Mouse (Mus musculus): Measurements from ENCODE around the gene Hist1h3e. TPM values are rescaled to one million over a fixed set of nuclear protein-coding genes. Genes with fewer than 3 reads are reported as not detected.
"Not testable (repeated sequence)": the region's sequence is repeated elsewhere in the genome, so short reads cannot be mapped to it uniquely, and the experiment has no call there.

The Hist1h3e gene
- total and polyA plus RNA-seq, 2 experiments from 2014 or later = 1.9 to 180 TPM

GRCm38 (mm10) chr13:23591206-23591605 is 29.0 kb upstream of the Hist1h3e start:
- DNase-seq (no peak), ATAC-seq (no peak)
- no peak for TF ChIP-seq CTCF (IDR thresholded peaks at IDR 0.05; ENCODE audit: low read depth)
- 95% methylated on average over 7 of the region's 7 CpGs for whole genome bisulfite sequencing
- Histone ChIP-seq H3K9ac (no peak overlapping the region), H3K9me3 (ENCODE audit: low read length) (no peaks in the 10 kb centered on the region), H3K4me3 (ENCODE audit: low read depth, low read length) (no peak overlapping the region), H3K4me2 (ENCODE audit: low read depth) (no peak overlapping the region), H3K27ac (ENCODE audit: low read depth, low read length) (no peak overlapping the region), H3K36me3 (ENCODE audit: insufficient read depth) (no peaks in the 10 kb centered on the region), H3K27me3 (ENCODE audit: insufficient read depth, low read length) (no peaks in the 10 kb centered on the region), H3K4me1 (ENCODE audit: insufficient read depth) (no peaks in the 10 kb centered on the region)

- ATAC-seq (no peak), DNase-seq (no peak)
- Histone ChIP-seq H3K36me3 (ENCODE audit: insufficient read depth) (no peaks in the 10 kb centered on the region), H3K27ac (ENCODE audit: low read depth, low read length) (peak overlapping the region; percentile 81; the same call in 1 of the 2 replicates), H3K9ac (peak overlapping the region; percentile 37; the same call in 1 of the 2 replicates), H3K4me2 (ENCODE audit: low read depth) (peak overlapping the region; percentile 72), H3K9me3 (ENCODE audit: low read length) (no peaks in the 10 kb centered on the region), H3K27me3 (ENCODE audit: insufficient read depth, low read length) (no peaks in the 10 kb centered on the region), H3K4me1 (ENCODE audit: insufficient read depth) (peaks cover 10% of the 10 kb centered on the region; the same call in 1 of the 2 replicates), H3K4me3 (ENCODE audit: low read depth, low read length) (0 out of 2 replicates have a peak overlapping the region, but pooled peaks have one; percentile 47)
- TF ChIP-seq CTCF (IDR thresholded peaks at IDR 0.05; ENCODE audit: low read depth) = no peak
- 6% methylated on average over 1 of the region's 1 CpGs for WGBS
These were observed 24.7 kb upstream of the Hist1h3e start for GRCm38 (mm10) chr13:23586940-23587225.

- TF ChIP-seq CTCF (IDR thresholded peaks at IDR 0.05; ENCODE audit: low read depth) = no peak
- no peaks in the 10 kb centered on the region for H3K36me3 ChIP-seq (ENCODE audit: insufficient read depth)
- 2% methylated on average over 22 of the region's 22 CpGs for WGBS
- H3K4me1 ChIP-seq (ENCODE audit: insufficient read depth) = peaks cover 10% of the 10 kb centered on the region; the same call in 1 of the 2 replicates
- peak overlapping the region; percentile 94 for H3K27ac ChIP-seq (ENCODE audit: low read depth, low read length)
- DNase-seq (no peak), ATAC-seq (no peak)
- H3K9ac ChIP-seq = peak overlapping the region; percentile 37
- H3K9me3 ChIP-seq (ENCODE audit: low read length) = no peaks in the 10 kb centered on the region
- H3K4me2 ChIP-seq (ENCODE audit: low read depth) = peak overlapping the region; percentile 72
- H3K27me3 ChIP-seq (ENCODE audit: insufficient read depth, low read length) = no peaks in the 10 kb centered on the region
- H3K4me3 ChIP-seq (ENCODE audit: low read depth, low read length) = peak overlapping the region; percentile 47
These were observed 24.1 kb upstream of the Hist1h3e start for GRCm38 (mm10) chr13:23586099-23586939.

- peaks cover 10% of the 10 kb centered on the region; the same call in 1 of the 2 replicates for H3K4me1 ChIP-seq (ENCODE audit: insufficient read depth)
- peak overlapping the region; percentile 71 for H3K9ac ChIP-seq
- 4% methylated on average over 23 of the region's 36 CpGs for WGBS
- H3K9me3 ChIP-seq (ENCODE audit: low read length); H3K27me3 ChIP-seq (ENCODE audit: insufficient read depth, low read length); H3K36me3 ChIP-seq (ENCODE audit: insufficient read depth): not testable (repeated sequence)
- peak overlapping the region; percentile 72 for H3K4me2 ChIP-seq (ENCODE audit: low read depth)
- ATAC-seq (peak; percentile 88), DNase-seq (peak; percentile 94)
- peak overlapping the region; percentile 94 for H3K27ac ChIP-seq (ENCODE audit: low read depth, low read length)
- H3K4me3 ChIP-seq (ENCODE audit: low read depth, low read length) = peak overlapping the region; percentile 47
These were observed 23.4 kb upstream of the Hist1h3e start for GRCm38 (mm10) chr13:23585442-23586098.

GRCm38 (mm10) chr13:23585029-23585441 is 22.9 kb upstream of the Hist1h3e start:
- DNase-seq = peak; percentile 79
- H3K9ac ChIP-seq = peak overlapping the region; percentile 71
- TF ChIP-seq CTCF (IDR thresholded peaks at IDR 0.05; ENCODE audit: low read depth) = no peak
- no peaks in the 10 kb centered on the region for H3K9me3 ChIP-seq (ENCODE audit: low read length)
- H3K4me1 ChIP-seq (ENCODE audit: insufficient read depth) = peaks cover 10% of the 10 kb centered on the region; the same call in 1 of the 2 replicates
- H3K27ac ChIP-seq (ENCODE audit: low read depth, low read length) = peak overlapping the region; percentile 94
- peak overlapping the region; percentile 72 for H3K4me2 ChIP-seq (ENCODE audit: low read depth)
- H3K36me3 ChIP-seq (ENCODE audit: insufficient read depth) = no peaks in the 10 kb centered on the region
- H3K27me3 ChIP-seq (ENCODE audit: insufficient read depth, low read length) = no peaks in the 10 kb centered on the region
- peak overlapping the region; percentile 47 for H3K4me3 ChIP-seq (ENCODE audit: low read depth, low read length)
- ATAC-seq = peak; percentile 14
- WGBS = under 1% methylated on average over 21 of the region's 21 CpGs

GRCm38 (mm10) chr13:23584331-23584730 is 22.2 kb upstream of the Hist1h3e start:
- DNase-seq = no peak
- Histone ChIP-seq H3K27ac (ENCODE audit: low read depth, low read length) (peak overlapping the region; percentile 94), H3K36me3 (ENCODE audit: insufficient read depth) (no peaks in the 10 kb centered on the region), H3K9me3 (ENCODE audit: low read length) (no peaks in the 10 kb centered on the region), H3K27me3 (ENCODE audit: insufficient read depth, low read length) (no peaks in the 10 kb centered on the region), H3K4me3 (ENCODE audit: low read depth, low read length) (peak overlapping the region; percentile 47), H3K4me1 (ENCODE audit: insufficient read depth) (peaks cover 10% of the 10 kb centered on the region; the same call in 1 of the 2 replicates), H3K4me2 (ENCODE audit: low read depth) (peak overlapping the region; percentile 72), H3K9ac (peak overlapping the region; percentile 71; the same call in 1 of the 2 replicates)
- no peak for ATAC-seq
- TF ChIP-seq CTCF (IDR thresholded peaks at IDR 0.05; ENCODE audit: low read depth) = no peak

All from forebrain, postnatal 0 days (tissue).